Comparison of ENCODE assay signal across 12 mouse cellular contexts in the genomic region with DNA sequence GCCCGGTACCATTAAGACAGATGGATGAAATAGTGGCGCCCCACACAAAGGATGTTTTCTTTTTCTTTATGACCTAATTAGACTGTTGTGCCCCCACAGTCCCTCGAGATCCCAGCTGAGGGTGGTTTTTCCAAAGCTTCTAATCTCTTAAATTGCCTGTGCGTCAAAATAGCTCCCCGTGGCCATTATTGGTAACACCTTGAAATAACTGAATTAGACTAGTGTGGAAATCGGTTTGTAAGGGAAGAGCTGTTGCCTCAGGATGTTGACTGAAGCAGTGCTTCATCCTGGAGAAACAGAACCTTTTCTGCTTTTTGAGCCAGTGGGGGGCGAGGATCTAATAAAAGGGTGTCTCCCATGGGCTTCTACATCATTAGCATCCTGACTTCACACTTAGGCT. TPM values are rescaled to one million over a fixed set of nuclear protein-coding genes. Genes with fewer than 3 reads are reported as not detected.
"Had no signal": no experiment of that assay in that cellular context is flagged by ENCODE, and none has a peak within 500 bp of the region (broad histone marks: within the 10 kb centered on the region; RNA-seq: fewer than 3 reads in every experiment).

No protein-coding gene starts in this region.

- DNase-seq: kidney, postnatal 25 days; lung, adult 2 months; lung, postnatal 4 days; thymus, postnatal 4 days had no signal

- H3K4me3 ChIP-seq: left cerebral cortex, adult 2 months; limb, embryonic 10.5 days; liver, embryonic 15.5 days; midbrain, embryonic 12.5 days had no signal

- H3K36me3 ChIP-seq: limb, embryonic 10.5 days; liver, embryonic 15.5 days; midbrain, embryonic 12.5 days had no signal

- H3K4me2 ChIP-seq: liver, embryonic 11.5 days; liver, embryonic 15.5 days; midbrain, embryonic 12.5 days had no signal

- H3K4me1 ChIP-seq: limb, embryonic 10.5 days; midbrain, embryonic 12.5 days had no signal

- ATAC-seq: lung, postnatal 0 days had no signal

- H3K9me3 ChIP-seq: limb, embryonic 10.5 days; liver, embryonic 15.5 days; midbrain, embryonic 12.5 days had no signal

- H3K27me3 ChIP-seq: liver, embryonic 15.5 days; midbrain, embryonic 12.5 days had no signal

- H3K27ac ChIP-seq: left cerebral cortex, adult 2 months; limb, embryonic 10.5 days; liver, embryonic 15.5 days; midbrain, embryonic 12.5 days; stomach, postnatal 0 days had no signal

- H3K9ac ChIP-seq: liver, embryonic 15.5 days; midbrain, embryonic 12.5 days had no signal

RNA-seq across cellular contexts. Expression of gene Map3k19, which starts 9.0 kb away (rescaled TPM):
- polyA plus RNA-seq: limb, embryonic 10.5 days; limb, embryonic 14.5 days; liver, embryonic 11.5 days; stomach, postnatal 0 days had no signal
